Mouse (Mus musculus) CH12.LX (cell line): Measurements from ENCODE around the gene Mlip. TPM values are rescaled to one million over a fixed set of nuclear protein-coding genes. Genes with fewer than 3 reads are reported as not detected.

ENCODE experiments used
- DNase-seq: peaks from one replicate; pipeline ENCODE4 v3.0.0-alpha.2; 2013; ENCODE audit errors: extremely low read depth
- H3K27ac ChIP-seq: 2 replicates; pipeline ENCODE4 v1.5.1; 2012; ENCODE audit warnings: low read depth, mild to moderate bottlenecking, control low read depth, moderate library complexity; ENCODE audit not compliant: insufficient read depth
- H3K27me3 ChIP-seq: replicated peaks from 2 replicates; pipeline ENCODE3; 2012; ENCODE audit warnings: inconsistent platforms
- H3K36me3 ChIP-seq, 2 experiments: replicated peaks in 1 of 2; 2 replicates each; pipeline versions ENCODE3 to v1.6.1; 2012; ENCODE audit warnings: inconsistent platforms in 1 of 2, low read length in 1 of 2, mild to moderate bottlenecking in 1 of 2, mixed read lengths in 1 of 2, moderate library complexity in 1 of 2; ENCODE audit not compliant: control insufficient read depth in 1 of 2, insufficient read depth in 1 of 2
- H3K4me1 ChIP-seq, 2 experiments: 2 replicates each; pipeline ENCODE4 v1.6.1; 2012; ENCODE audit warnings: inconsistent platforms in 1 of 2, moderate library complexity in 1 of 2; ENCODE audit not compliant: insufficient read depth in 2 of 2, control insufficient read depth in 1 of 2
- H3K4me2 ChIP-seq: 2 replicates; pipeline ENCODE4 v1.6.1; 2012; ENCODE audit warnings: low read depth, mild to moderate bottlenecking, control low read depth; ENCODE audit not compliant: poor library complexity, insufficient read depth, severe bottlenecking
- H3K4me3 ChIP-seq, 3 experiments: fragments of 150-350 bp in 1 of 3; sonication (generic) in 1 of 3; replicated peaks in 1 of 3; 2 replicates each; pipeline versions ENCODE3 to v1.5.1; 2011 to 2012; ENCODE audit warnings: low read depth in 2 of 3, low read length in 2 of 3, mild to moderate bottlenecking in 2 of 3, moderate library complexity in 2 of 3, control low read depth in 1 of 3, improper control_type of control experiment in 1 of 3, inconsistent platforms in 1 of 3, mixed read lengths in 1 of 3; ENCODE audit not compliant: poor library complexity in 1 of 3
- H3K79me2 ChIP-seq: replicated peaks from 2 replicates; pipeline ENCODE4 v1.6.1; 2012; ENCODE audit warnings: mild to moderate bottlenecking, moderate library complexity; ENCODE audit not compliant: control insufficient read depth, poor library complexity, insufficient read depth, severe bottlenecking; ENCODE audit errors: extremely low read depth
- H3K9ac ChIP-seq: 2 replicates; pipeline ENCODE4 v1.6.1; 2012; ENCODE audit warnings: low read depth, mild to moderate bottlenecking, control low read depth, moderate library complexity; ENCODE audit not compliant: insufficient read depth
- H3K9me3 ChIP-seq: replicated peaks from 2 replicates; pipeline ENCODE3; 2012; ENCODE audit warnings: low read length, inconsistent platforms, mixed read lengths
- CHD2 ChIP-seq: IDR thresholded peaks from 2 replicates; pipeline ENCODE4 v1.6.1; 2011; ENCODE audit warnings: low read length, improper control_type of control experiment
- CTCF ChIP-seq, 2 experiments: IDR thresholded peaks in 1 of 2; conservative IDR thresholded peaks in 1 of 2; 2 replicates each; pipeline ENCODE4 v1.5.1; 2011 to 2012; ENCODE audit warnings: low read depth in 2 of 2, low read length in 2 of 2, improper control_type of control experiment in 1 of 2, inconsistent platforms in 1 of 2, mild to moderate bottlenecking in 1 of 2, moderate library complexity in 1 of 2
- E2F4 ChIP-seq: IDR thresholded peaks from 2 replicates; pipeline ENCODE4 v1.6.1; 2011; ENCODE audit warnings: low read depth, low read length, improper control_type of control experiment; ENCODE audit not compliant: insufficient replicate concordance
- ELF1 ChIP-seq: IDR thresholded peaks from 2 replicates; pipeline ENCODE4 v1.6.1; 2014; ENCODE audit warnings: low read depth, mild to moderate bottlenecking, inconsistent platforms, low read length, improper control_type of control experiment
- ETS1 ChIP-seq: conservative IDR thresholded peaks from 2 replicates; pipeline ENCODE4 v1.6.1; 2012; ENCODE audit warnings: low read depth, mild to moderate bottlenecking, inconsistent platforms, low read length, improper control_type of control experiment, moderate library complexity
- IRF4 ChIP-seq: IDR thresholded peaks from 2 replicates; pipeline ENCODE4 v1.6.1; 2014; ENCODE audit warnings: low read depth, mild to moderate bottlenecking, inconsistent platforms, low read length, improper control_type of control experiment
- JUND ChIP-seq: conservative IDR thresholded peaks from 2 replicates; pipeline ENCODE4 v1.6.1; 2011; ENCODE audit warnings: low read depth, low read length, improper control_type of control experiment
- MAZ ChIP-seq: IDR thresholded peaks from 2 replicates; pipeline ENCODE4 v1.6.1; 2012; ENCODE audit warnings: low read depth, mild to moderate bottlenecking, inconsistent platforms, low read length, improper control_type of control experiment, moderate library complexity
- MYC ChIP-seq: IDR thresholded peaks from 2 replicates; pipeline ENCODE4 v1.6.1; 2011; ENCODE audit warnings: low read depth, mild to moderate bottlenecking, improper control_type of control experiment, low read length
- NELFE ChIP-seq: IDR thresholded peaks from 2 replicates; pipeline ENCODE4 v1.6.1; 2011; ENCODE audit warnings: low read depth, low read length, improper control_type of control experiment
- NRF1 ChIP-seq: IDR thresholded peaks from 2 replicates; pipeline ENCODE4 v1.6.1; 2014; ENCODE audit warnings: low read depth, mild to moderate bottlenecking, inconsistent platforms, low read length, improper control_type of control experiment, moderate library complexity
- POLR2A ChIP-seq: IDR thresholded peaks from 2 replicates; pipeline ENCODE4 v1.6.1; 2011; ENCODE audit warnings: low read depth, mild to moderate bottlenecking, improper control_type of control experiment, low read length
- POLR2AphosphoS2 ChIP-seq: IDR thresholded peaks from 2 replicates; pipeline ENCODE4 v1.6.1; 2011; ENCODE audit warnings: low read depth, low read length, improper control_type of control experiment
- RAD21 ChIP-seq: IDR thresholded peaks from 2 replicates; pipeline ENCODE4 v1.6.1; 2011; ENCODE audit warnings: low read depth, mild to moderate bottlenecking, low read length, improper control_type of control experiment, moderate library complexity
- SIN3A ChIP-seq: IDR thresholded peaks from 2 replicates; pipeline ENCODE4 v1.6.1; 2012; ENCODE audit warnings: low read length, improper control_type of control experiment, inconsistent platforms
- UBTF ChIP-seq: IDR thresholded peaks from 2 replicates; pipeline ENCODE4 v1.6.1; 2012; ENCODE audit warnings: low read depth, mild to moderate bottlenecking, inconsistent platforms, low read length, improper control_type of control experiment, moderate library complexity
- ZC3H11A ChIP-seq: IDR thresholded peaks from 2 replicates; pipeline ENCODE4 v1.6.1; 2012; ENCODE audit warnings: low read depth, mild to moderate bottlenecking, inconsistent platforms, low read length, improper control_type of control experiment
- ZMIZ1 ChIP-seq: IDR thresholded peaks from 2 replicates; pipeline ENCODE4 v1.6.1; 2012; ENCODE audit warnings: low read depth, mild to moderate bottlenecking, inconsistent platforms, low read length, improper control_type of control experiment
- ZNF384 ChIP-seq: IDR thresholded peaks from 2 replicates; pipeline ENCODE4 v1.6.1; 2012; ENCODE audit warnings: low read depth, low read length, improper control_type of control experiment, inconsistent platforms
- dilution Hi-C: fragments of 300-500 bp; cut with MboI; formaldehyde crosslinking; loops from 2 replicates; pipeline ENCODE4 v1.14.3; 2020; ENCODE audit warnings: low sequenced_read_pairs; ENCODE audit not compliant: extremely low pct_unique_long_range_greater_than_20kb, extremely low pct_ligation_motif_present
- in situ Hi-C: fragments of 300-500 bp; cut with MboI; formaldehyde crosslinking; loops from 3 replicates; pipeline ENCODE4 v1.14.3; 2019; ENCODE audit warnings: low sequenced_read_pairs, low pct_ligation_motif_present, low pct_unique_long_range_greater_than_20kb, mixed read lengths
- polyA plus RNA-seq: library from polyadenylated mRNA; unstranded; fragments of >175 nt; gene quantifications from 2 replicates; pipeline ENCODE4 v1.2.1, GENCODE M21; 2012; ENCODE audit warnings: low read depth; ENCODE audit not compliant: insufficient read length
- total RNA-seq, 2 experiments: library from RNA; depleted of rRNA; stranded (reverse); fragments of 300-350 nt in 1 of 2; fragments of >200 nt in 1 of 2; gene quantifications; 2 replicates each; pipeline ENCODE4 v1.2.3; 2012 to 2014

Mlip gene
- total and polyA plus RNA-seq, 3 experiments = not detected

DNA sequence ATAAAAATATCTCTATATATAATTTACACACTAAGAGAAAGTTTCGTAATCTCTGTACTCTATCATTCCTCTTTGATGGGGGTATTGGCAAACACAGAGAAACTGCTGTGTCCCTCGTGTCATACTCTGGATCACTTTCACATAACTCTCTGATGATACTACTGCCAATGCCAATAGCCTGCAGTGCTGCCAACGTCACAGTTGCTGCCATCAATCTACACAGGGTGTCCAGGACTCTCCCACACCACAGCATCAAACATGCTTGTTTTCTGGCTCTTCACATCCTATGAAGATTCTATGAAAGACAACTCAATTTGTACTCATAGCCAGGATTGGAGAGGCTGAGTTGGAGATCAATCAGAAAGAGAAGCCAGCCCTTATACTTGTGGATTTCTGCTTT lies 17.4 kb downstream of the Mlip start:
- dilution Hi-C loops = no loop called here
- DNase-seq = no peak
- H3K4me1 ChIP-seq = peaks cover 0 to 2% of the 10 kb centered on the region in 2 experiments; a peak in 1 of 4 replicates
- H3K4me2 ChIP-seq = no peak overlapping the region
- H3K27me3 ChIP-seq = no peaks in the 10 kb centered on the region
- H3K9me3 ChIP-seq = no peaks in the 10 kb centered on the region
- no peak overlapping the region for H3K4me3 ChIP-seq
- no peak overlapping the region for H3K27ac ChIP-seq
- H3K79me2 ChIP-seq = no peaks in the 10 kb centered on the region
- TF ChIP-seq IRF4 = no peak
- TF ChIP-seq JUND = no peak
- TF ChIP-seq RAD21 = no peak
- TF ChIP-seq CTCF (conservative IDR thresholded peaks at IDR 0.05 in 1 of 2, IDR thresholded peaks at IDR 0.05 in 1 of 2; ENCODE audit: low read depth in 2 of 2, low read length in 2 of 2) = no peak
- TF ChIP-seq POLR2AphosphoS2 = no peak
- no peak for TF ChIP-seq ZNF384
- in situ Hi-C loops = no loop called here
- H3K36me3 ChIP-seq = no peaks in the 10 kb centered on the region
- no peak overlapping the region for H3K9ac ChIP-seq

DNA sequence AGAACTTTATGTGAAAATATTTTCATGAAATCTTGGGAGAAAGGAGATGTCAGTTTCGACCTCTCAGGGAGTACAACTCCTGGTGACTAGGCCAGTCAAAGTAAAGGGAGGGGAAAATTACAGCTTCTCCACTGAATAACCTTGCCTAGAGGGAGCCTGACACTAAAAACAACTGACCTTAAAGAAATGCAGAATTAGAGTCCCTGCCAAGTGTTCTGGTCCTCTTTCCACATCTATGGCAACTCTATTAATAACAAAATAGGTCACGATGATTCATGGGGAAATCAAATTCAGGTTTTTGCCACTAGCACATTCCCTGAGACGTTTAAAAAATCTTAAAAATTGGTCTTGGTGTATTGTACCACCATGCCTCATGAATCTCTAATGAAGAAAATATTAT lies 34.4 kb downstream of the Mlip start:
- Histone ChIP-seq H3K4me3 (no peak overlapping the region), H3K4me1 (no peaks in the 10 kb centered on the region), H3K27ac (no peak overlapping the region), H3K9me3 (no peaks in the 10 kb centered on the region), H3K79me2 (no peaks in the 10 kb centered on the region), H3K36me3 (no peaks in the 10 kb centered on the region), H3K27me3 (no peaks in the 10 kb centered on the region), H3K9ac (no peak overlapping the region), H3K4me2 (no peak overlapping the region)
- dilution Hi-C loops (no loop called here), in situ Hi-C loops (no loop called here)
- TF ChIP-seq NELFE (no peak), ETS1 (no peak)
- no peak for DNase-seq

DNA sequence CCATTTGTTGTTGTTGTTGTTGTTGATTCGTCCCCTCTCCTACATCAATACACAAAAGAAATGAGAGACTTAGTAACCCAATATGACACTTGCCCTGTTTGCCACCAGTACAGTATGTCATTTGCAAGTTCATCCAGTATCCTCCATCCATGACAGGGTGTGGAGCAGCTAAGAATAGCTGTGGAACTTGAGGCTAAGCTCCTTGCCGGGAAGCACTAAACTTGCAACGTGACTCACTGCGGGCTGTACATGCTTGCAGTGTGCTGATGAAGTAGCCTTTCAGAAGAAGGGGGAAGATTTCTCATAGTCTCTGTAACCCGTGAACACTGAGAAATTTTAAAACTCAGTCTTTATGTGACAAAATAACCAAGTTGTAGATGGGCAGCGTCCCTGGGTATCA lies 42.2 kb downstream of the Mlip start:
- no peak overlapping the region for H3K9ac ChIP-seq
- H3K4me1 ChIP-seq = no peaks in the 10 kb centered on the region
- H3K9me3 ChIP-seq = no peaks in the 10 kb centered on the region
- H3K27me3 ChIP-seq = no peaks in the 10 kb centered on the region
- no peaks in the 10 kb centered on the region for H3K36me3 ChIP-seq
- H3K4me2 ChIP-seq = no peak overlapping the region
- no peaks in the 10 kb centered on the region for H3K79me2 ChIP-seq
- in situ Hi-C loops = no loop called here
- H3K4me3 ChIP-seq = no peak overlapping the region
- no peak for DNase-seq
- TF ChIP-seq POLR2A = no peak
- TF ChIP-seq E2F4 = no peak
- no peak for TF ChIP-seq MYC
- TF ChIP-seq ZC3H11A = no peak
- TF ChIP-seq ELF1 = no peak
- TF ChIP-seq JUND = no peak
- no peak for TF ChIP-seq SIN3A
- TF ChIP-seq ZNF384 = no peak
- TF ChIP-seq NELFE = no peak
- no peak for TF ChIP-seq CTCF (conservative IDR thresholded peaks at IDR 0.05 in 1 of 2, IDR thresholded peaks at IDR 0.05 in 1 of 2; ENCODE audit: low read depth in 2 of 2, low read length in 2 of 2)
- no peak for TF ChIP-seq MAZ
- TF ChIP-seq ETS1 = no peak
- no peak for TF ChIP-seq CHD2
- TF ChIP-seq UBTF = no peak
- no peak for TF ChIP-seq NRF1
- TF ChIP-seq ZMIZ1 = no peak
- TF ChIP-seq, all 38 proteins: peak for 0
- H3K27ac ChIP-seq = no peak overlapping the region
- dilution Hi-C loops = no loop called here
